Mouse (Mus musculus): ENCODE measurements around the gene Rbms3. TPM values are rescaled to one million over a fixed set of nuclear protein-coding genes. Genes with fewer than 3 reads are reported as not detected.

The Rbms3 gene
- polyA plus RNA-seq, 1 experiment from 2014 or later = 38.3 TPM

- no peaks in the 10 kb centered on the region for H3K4me1 ChIP-seq (ENCODE audit: control insufficient read depth, insufficient read depth, low read length)
- WGBS = 67% methylated on average over 5 of the region's 5 CpGs
- H3K4me3 ChIP-seq (ENCODE audit: low read length) = no peak overlapping the region
- H3K36me3 ChIP-seq (ENCODE audit: control insufficient read depth, insufficient read depth) = peaks cover 5% of the 10 kb centered on the region; the same call in 1 of the 2 replicates
- H3K9me3 ChIP-seq (replicated peaks; ENCODE audit: control insufficient read depth, low read length) = no peaks in the 10 kb centered on the region
- no peak overlapping the region for H3K9ac ChIP-seq (ENCODE audit: low read length)
- no peak overlapping the region for H3K4me2 ChIP-seq (ENCODE audit: low read depth, low read length)
- no peaks in the 10 kb centered on the region for H3K27me3 ChIP-seq (ENCODE audit: control insufficient read depth, insufficient read depth, low read length)
- ATAC-seq (replicated peaks; ENCODE audit: extremely low read depth, insufficient read depth, low FRiP score) = no peak
- no peak overlapping the region; the same call in 1 of the 2 replicates for H3K27ac ChIP-seq (ENCODE audit: low read length)
Measured at GRCm38 (mm10) chr9:116980801-116981200, 648.9 kb downstream of the Rbms3 start.

- ATAC-seq (replicated peaks; ENCODE audit: extremely low read depth, insufficient read depth, low FRiP score) = no peak
- no peak overlapping the region for H3K4me2 ChIP-seq (ENCODE audit: low read depth, low read length)
Measured at GRCm38 (mm10) chr9:116977428-116977827, 652.3 kb downstream of the Rbms3 start.

GRCm38 (mm10) chr9:116976575-116977408 lies 652.9 kb downstream of the Rbms3 start:
- Histone ChIP-seq H3K4me3 (ENCODE audit: low read length) (no peak overlapping the region), H3K27ac (ENCODE audit: low read length) (no peak overlapping the region), H3K9ac (ENCODE audit: low read length) (no peak overlapping the region), H3K27me3 (ENCODE audit: control insufficient read depth, insufficient read depth, low read length) (no peaks in the 10 kb centered on the region), H3K4me2 (ENCODE audit: low read depth, low read length) (no peak overlapping the region), H3K36me3 (ENCODE audit: control insufficient read depth, insufficient read depth) (peaks cover 5% of the 10 kb centered on the region; the same call in 1 of the 2 replicates), H3K4me1 (ENCODE audit: control insufficient read depth, insufficient read depth, low read length) (no peaks in the 10 kb centered on the region), H3K9me3 (replicated peaks; ENCODE audit: control insufficient read depth, low read length) (no peaks in the 10 kb centered on the region; the same call in 1 of the 2 replicates)
- WGBS = 84% methylated on average over 20 of the region's 21 CpGs
- ATAC-seq (replicated peaks; ENCODE audit: extremely low read depth, insufficient read depth, low FRiP score) = no peak

More at GRCm38 (mm10) chr9:116977428-116977827, 652.3 kb downstream of the Rbms3 start:
- no peak overlapping the region for H3K4me3 ChIP-seq (ENCODE audit: low read length)
- H3K9me3 ChIP-seq (replicated peaks; ENCODE audit: control insufficient read depth, low read length) = no peaks in the 10 kb centered on the region; the same call in 1 of the 2 replicates
- H3K9ac ChIP-seq (ENCODE audit: low read length) = no peak overlapping the region
- H3K27ac ChIP-seq (ENCODE audit: low read length) = no peak overlapping the region
- 88% methylated on average over 6 of the region's 6 CpGs for WGBS
- H3K27me3 ChIP-seq (ENCODE audit: control insufficient read depth, insufficient read depth, low read length) = no peaks in the 10 kb centered on the region
- H3K4me1 ChIP-seq (ENCODE audit: control insufficient read depth, insufficient read depth, low read length) = no peaks in the 10 kb centered on the region
- peaks cover 5% of the 10 kb centered on the region; the same call in 1 of the 2 replicates for H3K36me3 ChIP-seq (ENCODE audit: control insufficient read depth, insufficient read depth)

- Histone ChIP-seq H3K4me2 (ENCODE audit: low read depth, low read length) (no peak overlapping the region), H3K27ac (ENCODE audit: low read length) (no peak overlapping the region), H3K27me3 (ENCODE audit: control insufficient read depth, insufficient read depth, low read length) (no peaks in the 10 kb centered on the region), H3K4me1 (ENCODE audit: control insufficient read depth, insufficient read depth, low read length) (no peaks in the 10 kb centered on the region), H3K9me3 (replicated peaks; ENCODE audit: control insufficient read depth, low read length) (no peaks in the 10 kb centered on the region; the same call in 1 of the 2 replicates), H3K4me3 (ENCODE audit: low read length) (no peak overlapping the region), H3K36me3 (ENCODE audit: control insufficient read depth, insufficient read depth) (peaks cover 5% of the 10 kb centered on the region; the same call in 1 of the 2 replicates), H3K9ac (ENCODE audit: low read length) (no peak overlapping the region)
- ATAC-seq (replicated peaks; ENCODE audit: extremely low read depth, insufficient read depth, low FRiP score) = no peak
- 88% methylated on average over 4 of the region's 4 CpGs for WGBS
Measured at GRCm38 (mm10) chr9:116975269-116975668, 654.4 kb downstream of the Rbms3 start.

- Histone ChIP-seq H3K4me2 (ENCODE audit: low read depth, low read length) (peak overlapping the region; percentile 38; the same call in 1 of the 2 replicates), H3K27me3 (ENCODE audit: control insufficient read depth, insufficient read depth, low read length) (no peaks in the 10 kb centered on the region), H3K4me3 (ENCODE audit: low read length) (no peak overlapping the region), H3K9ac (ENCODE audit: low read length) (no peak overlapping the region), H3K4me1 (ENCODE audit: control insufficient read depth, insufficient read depth, low read length) (no peaks in the 10 kb centered on the region), H3K36me3 (ENCODE audit: control insufficient read depth, insufficient read depth) (peaks cover 5% of the 10 kb centered on the region; the same call in 1 of the 2 replicates), H3K9me3 (replicated peaks; ENCODE audit: control insufficient read depth, low read length) (no peaks in the 10 kb centered on the region; the same call in 1 of the 2 replicates), H3K27ac (ENCODE audit: low read length) (peak overlapping the region; percentile 58; the same call in 1 of the 2 replicates)
- WGBS = 89% methylated on average over 3 of the region's 3 CpGs
- no peak for ATAC-seq (replicated peaks; ENCODE audit: extremely low read depth, insufficient read depth, low FRiP score)
Measured at GRCm38 (mm10) chr9:116974134-116974533, 655.6 kb downstream of the Rbms3 start.

- H3K9me3 ChIP-seq (replicated peaks; ENCODE audit: control insufficient read depth, low read length) = no peaks in the 10 kb centered on the region; the same call in 1 of the 2 replicates
- no peaks in the 10 kb centered on the region for H3K4me1 ChIP-seq (ENCODE audit: control insufficient read depth, insufficient read depth, low read length)
- H3K27me3 ChIP-seq (ENCODE audit: control insufficient read depth, insufficient read depth, low read length) = no peaks in the 10 kb centered on the region
- H3K27ac ChIP-seq (ENCODE audit: low read length) = peak overlapping the region; percentile 58
- WGBS = 27% methylated on average over 2 of the region's 2 CpGs
- H3K4me3 ChIP-seq (ENCODE audit: low read length) = no peak overlapping the region
- ATAC-seq (replicated peaks; ENCODE audit: extremely low read depth, insufficient read depth, low FRiP score) = peak; percentile 73
- no peak overlapping the region for H3K9ac ChIP-seq (ENCODE audit: low read length)
- H3K36me3 ChIP-seq (ENCODE audit: control insufficient read depth, insufficient read depth) = peaks cover 5% of the 10 kb centered on the region; the same call in 1 of the 2 replicates
- peak overlapping the region; percentile 38; the same call in 1 of the 2 replicates for H3K4me2 ChIP-seq (ENCODE audit: low read depth, low read length)
Measured at GRCm38 (mm10) chr9:116973594-116973993, 656.1 kb downstream of the Rbms3 start.

GRCm38 (mm10) chr9:116967317-116967716 lies 662.4 kb downstream of the Rbms3 start:
- no peak overlapping the region for H3K4me3 ChIP-seq (ENCODE audit: low read length)
- no peak overlapping the region for H3K4me2 ChIP-seq (ENCODE audit: low read depth, low read length)
- 56% methylated on average over 3 of the region's 3 CpGs for WGBS
- no peak overlapping the region for H3K9ac ChIP-seq (ENCODE audit: low read length)
- H3K9me3 ChIP-seq (replicated peaks; ENCODE audit: control insufficient read depth, low read length) = no peaks in the 10 kb centered on the region
- no peak for ATAC-seq (replicated peaks; ENCODE audit: extremely low read depth, insufficient read depth, low FRiP score)
- H3K36me3 ChIP-seq (ENCODE audit: control insufficient read depth, insufficient read depth) = no peaks in the 10 kb centered on the region
- no peaks in the 10 kb centered on the region for H3K27me3 ChIP-seq (ENCODE audit: control insufficient read depth, insufficient read depth, low read length)
- H3K4me1 ChIP-seq (ENCODE audit: control insufficient read depth, insufficient read depth, low read length) = peaks cover 4% of the 10 kb centered on the region; the same call in 1 of the 2 replicates
- H3K27ac ChIP-seq (ENCODE audit: low read length) = no peak overlapping the region

- Histone ChIP-seq H3K9ac (ENCODE audit: low read length) (no peak overlapping the region), H3K4me3 (ENCODE audit: low read length) (no peak overlapping the region), H3K36me3 (ENCODE audit: control insufficient read depth, insufficient read depth) (peaks cover 2% of the 10 kb centered on the region; the same call in 1 of the 2 replicates), H3K27me3 (ENCODE audit: control insufficient read depth, insufficient read depth, low read length) (no peaks in the 10 kb centered on the region), H3K9me3 (replicated peaks; ENCODE audit: control insufficient read depth, low read length) (peaks cover 3% of the 10 kb centered on the region), H3K27ac (ENCODE audit: low read length) (no peak overlapping the region), H3K4me2 (ENCODE audit: low read depth, low read length) (no peak overlapping the region), H3K4me1 (ENCODE audit: control insufficient read depth, insufficient read depth, low read length) (peaks cover 4% of the 10 kb centered on the region; the same call in 1 of the 2 replicates)
- 88% methylated on average over 6 of the region's 6 CpGs for WGBS
- no peak for ATAC-seq (replicated peaks; ENCODE audit: extremely low read depth, insufficient read depth, low FRiP score)
Measured at GRCm38 (mm10) chr9:116965691-116966090, 664.0 kb downstream of the Rbms3 start.

- Histone ChIP-seq H3K4me1 (ENCODE audit: control insufficient read depth, insufficient read depth, low read length) (no peaks in the 10 kb centered on the region), H3K4me3 (ENCODE audit: low read length) (no peak overlapping the region), H3K9me3 (replicated peaks; ENCODE audit: control insufficient read depth, low read length) (peaks cover 4% of the 10 kb centered on the region), H3K36me3 (ENCODE audit: control insufficient read depth, insufficient read depth) (peaks cover 4% of the 10 kb centered on the region; the same call in 1 of the 2 replicates), H3K27ac (ENCODE audit: low read length) (no peak overlapping the region), H3K27me3 (ENCODE audit: control insufficient read depth, insufficient read depth, low read length) (no peaks in the 10 kb centered on the region), H3K9ac (ENCODE audit: low read length) (no peak overlapping the region), H3K4me2 (ENCODE audit: low read depth, low read length) (no peak overlapping the region)
- WGBS = 86% methylated on average over 2 of the region's 2 CpGs
- no peak for ATAC-seq (replicated peaks; ENCODE audit: extremely low read depth, insufficient read depth, low FRiP score)
Measured at GRCm38 (mm10) chr9:116956156-116956555, 673.6 kb downstream of the Rbms3 start.
